Mouse (Mus musculus): Measurements from ENCODE around the gene Rab11fip5.

The Rab11fip5 gene

DNA sequence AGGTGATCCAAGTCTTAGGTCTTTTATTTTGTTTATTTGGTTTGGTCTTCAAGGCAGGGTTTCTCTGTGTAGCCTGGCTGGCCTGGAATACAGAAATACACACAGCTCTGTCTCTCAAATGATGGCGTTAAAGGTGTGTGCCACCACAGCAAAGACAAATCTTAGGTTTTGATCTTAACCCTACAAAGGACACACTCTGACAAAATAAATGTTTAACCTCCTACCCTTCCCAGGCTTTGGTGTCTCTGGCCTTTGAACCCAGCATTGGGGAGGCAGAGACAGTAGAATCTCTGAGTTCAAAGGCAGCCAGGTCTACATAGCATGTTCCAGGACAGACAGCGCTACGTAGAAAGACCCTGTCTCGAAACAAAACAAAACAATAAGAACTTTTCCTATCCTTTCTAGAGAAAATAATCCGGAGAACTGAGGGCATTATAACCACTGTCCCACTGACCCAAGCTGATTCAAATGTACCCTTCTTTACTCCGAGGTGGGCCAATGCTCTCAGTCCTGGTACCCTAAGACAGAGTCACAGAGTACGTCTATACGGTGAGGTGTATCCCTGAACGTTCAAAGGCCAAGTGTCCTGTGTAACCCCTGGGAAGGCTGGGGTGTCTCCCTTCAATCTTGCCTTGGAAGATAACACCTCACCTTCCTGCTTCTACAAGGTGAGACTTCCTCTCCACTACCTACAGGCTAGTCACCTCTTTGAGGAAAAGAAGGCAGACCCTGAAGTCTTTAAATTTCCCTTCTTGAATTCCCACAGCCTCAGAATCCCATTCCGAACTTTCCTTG is 1.2 kb downstream of the Rab11fip5 start:
- DNase-seq (ENCODE audit: low spot score in 2 of 2), result no peak

DNA sequence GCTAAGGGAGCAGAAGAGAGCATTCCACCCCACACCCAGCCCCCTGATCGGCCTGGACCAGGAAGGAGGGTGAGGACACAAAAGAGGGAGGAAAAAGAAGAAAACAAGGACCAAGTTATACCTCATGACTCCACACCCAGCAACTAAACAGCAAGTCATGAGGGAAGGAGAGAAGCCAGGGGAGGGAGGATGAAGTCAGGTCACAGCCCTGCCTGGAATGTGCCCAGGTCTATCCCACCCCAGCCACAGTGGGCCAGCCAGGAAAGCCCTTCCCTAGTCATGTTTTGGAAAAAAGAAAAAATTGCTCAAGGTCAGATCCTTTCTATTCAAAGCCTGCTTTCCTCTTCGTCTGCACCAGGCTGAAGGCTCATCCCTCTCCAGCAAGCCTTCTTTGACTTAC is 1.9 kb downstream of the Rab11fip5 start:
- DNase-seq (ENCODE audit: low spot score in 2 of 2), result no peak

DNA sequence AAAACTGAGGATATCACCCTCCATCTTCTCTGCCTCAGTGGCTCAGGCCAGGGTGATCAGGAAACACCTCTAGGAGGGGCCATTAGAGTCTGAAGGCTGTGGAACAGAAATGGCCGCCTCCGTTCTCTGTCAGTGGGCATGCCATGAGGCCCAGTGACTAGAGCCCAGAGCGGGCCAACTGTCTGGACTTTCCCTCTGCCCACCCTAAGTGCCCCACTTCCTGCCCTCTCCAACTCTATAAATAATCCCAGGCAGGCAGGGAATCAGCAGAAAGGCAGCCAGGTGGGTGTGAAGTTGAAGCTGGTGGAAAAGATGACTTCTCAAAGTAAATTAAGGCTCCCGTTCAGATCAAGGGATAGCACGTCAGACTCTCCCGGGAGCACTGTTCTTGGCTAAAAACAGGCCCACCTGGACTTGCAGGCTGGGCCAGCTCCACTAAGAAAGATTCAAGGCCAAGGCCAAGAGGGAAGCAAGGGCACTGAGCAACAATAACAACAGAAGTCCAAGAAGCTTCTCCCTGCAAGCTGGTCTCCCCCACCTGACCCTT is 2.5 kb downstream of the Rab11fip5 start:
- no peak for DNase-seq (ENCODE audit: low spot score in 2 of 2)

DNA sequence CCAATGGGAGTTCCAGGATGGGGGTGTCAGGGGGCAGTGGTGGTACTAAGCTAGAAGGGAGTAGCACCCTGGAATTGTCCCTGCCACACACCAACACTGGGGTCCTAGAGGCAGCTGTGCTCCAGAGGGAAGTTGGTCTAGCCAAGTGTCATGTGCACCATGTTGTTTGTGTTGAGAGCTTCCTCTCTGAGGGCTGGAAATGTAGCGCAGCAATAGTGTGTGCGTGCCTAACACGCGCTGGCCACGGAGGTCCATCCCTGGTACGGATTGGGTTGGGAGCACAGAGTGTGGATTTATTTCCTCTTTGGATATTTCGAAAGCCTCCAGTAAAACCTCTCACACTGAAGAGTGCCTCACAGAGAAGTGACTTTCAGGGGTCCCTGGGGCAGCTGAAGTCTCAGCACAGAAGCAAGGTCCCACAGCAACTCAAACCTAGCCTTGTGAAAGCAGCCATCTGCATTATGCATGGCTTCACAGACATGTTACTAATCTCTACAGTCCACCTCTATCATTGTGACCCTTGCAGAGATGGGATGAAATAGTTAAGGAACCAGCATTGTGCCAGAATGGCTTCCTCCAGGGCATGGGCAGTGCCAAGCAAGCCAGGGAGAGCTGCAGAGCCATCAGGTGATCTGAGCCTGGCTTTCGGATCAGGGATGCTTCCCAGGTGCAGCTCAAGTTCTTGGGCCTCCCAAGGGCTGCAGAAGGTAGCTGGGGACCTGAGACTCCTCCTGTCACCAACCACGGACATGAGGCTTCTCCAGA is 3.6 kb downstream of the Rab11fip5 start:
- DNase-seq (ENCODE audit: low spot score in 2 of 2), result no peak

DNA sequence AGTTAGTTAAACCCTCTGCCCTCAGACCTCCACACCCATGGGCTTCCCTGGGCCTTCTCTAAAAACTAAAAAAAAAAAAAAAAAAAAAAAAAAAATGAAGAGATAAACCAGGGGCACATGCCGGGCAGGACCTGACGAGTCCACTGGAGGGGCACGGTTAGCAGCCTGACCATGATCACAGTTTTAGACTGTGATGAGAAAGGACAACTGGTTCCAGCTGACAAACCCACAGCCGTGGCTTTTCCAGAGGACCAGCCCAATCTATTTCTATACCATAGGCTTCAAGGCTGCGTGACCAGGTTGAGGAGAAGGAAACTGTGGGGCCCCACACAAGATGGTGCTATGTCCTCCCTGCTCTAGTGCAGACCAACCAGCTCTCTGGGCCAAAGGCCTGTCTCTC is 4.4 kb downstream of the Rab11fip5 start:
- no peak for DNase-seq (ENCODE audit: low spot score in 2 of 2)

DNA sequence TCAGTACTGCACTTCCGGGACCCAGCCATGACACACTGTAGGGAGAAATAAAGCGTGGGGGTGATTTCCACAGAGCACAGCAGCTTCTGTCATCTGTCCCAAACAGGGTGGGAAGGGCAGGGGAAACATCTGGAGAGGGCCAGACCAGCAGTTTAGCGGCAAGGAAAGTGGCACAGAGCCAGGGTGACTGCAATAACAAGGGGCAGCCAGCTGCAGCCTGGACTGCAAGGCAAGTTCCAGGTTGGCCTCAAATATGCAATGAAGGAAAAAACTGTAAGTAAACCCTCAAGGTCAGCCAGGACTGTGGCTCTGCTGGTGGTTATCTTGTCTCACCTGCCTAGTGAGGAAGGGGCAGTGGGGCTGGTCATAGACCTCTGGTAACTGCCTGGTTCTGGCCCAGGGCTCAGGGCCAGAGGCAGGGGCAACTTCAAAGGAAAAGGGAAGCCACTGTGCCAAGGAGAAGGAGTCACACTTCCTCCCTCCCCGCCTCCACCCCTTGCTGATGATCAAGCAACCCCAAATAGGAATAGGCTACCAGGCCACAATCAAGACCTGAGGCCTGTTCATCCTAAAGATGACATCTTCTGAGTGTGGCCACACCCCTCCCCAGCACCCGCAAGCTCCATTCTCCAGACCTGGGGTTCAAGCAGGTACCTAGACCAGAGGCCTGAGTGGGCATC is 5.1 kb downstream of the Rab11fip5 start:
- DNase-seq (ENCODE audit: low spot score in 2 of 2), result peak; percentile 63 to 70

DNA sequence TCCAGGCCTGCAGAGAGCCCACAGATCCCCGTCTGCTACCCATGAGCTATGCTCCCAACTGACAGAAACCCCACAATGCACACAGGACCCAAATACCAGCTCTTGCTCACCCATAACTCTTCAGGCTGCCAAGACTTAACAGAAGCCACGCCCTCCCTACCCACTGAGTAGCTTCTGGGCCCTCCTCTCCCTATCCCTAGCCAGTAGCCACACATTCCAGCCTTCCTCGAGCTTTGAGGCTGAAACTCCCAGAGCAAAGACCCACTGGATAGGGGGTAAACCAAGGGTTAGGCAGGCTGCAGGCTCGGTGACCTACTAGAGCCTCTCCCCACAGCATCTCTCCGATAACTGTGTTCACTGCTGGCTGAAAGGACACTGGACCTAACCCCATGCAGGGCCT is 5.7 kb downstream of the Rab11fip5 start:
- DNase-seq (ENCODE audit: low spot score in 2 of 2), result no peak

DNA sequence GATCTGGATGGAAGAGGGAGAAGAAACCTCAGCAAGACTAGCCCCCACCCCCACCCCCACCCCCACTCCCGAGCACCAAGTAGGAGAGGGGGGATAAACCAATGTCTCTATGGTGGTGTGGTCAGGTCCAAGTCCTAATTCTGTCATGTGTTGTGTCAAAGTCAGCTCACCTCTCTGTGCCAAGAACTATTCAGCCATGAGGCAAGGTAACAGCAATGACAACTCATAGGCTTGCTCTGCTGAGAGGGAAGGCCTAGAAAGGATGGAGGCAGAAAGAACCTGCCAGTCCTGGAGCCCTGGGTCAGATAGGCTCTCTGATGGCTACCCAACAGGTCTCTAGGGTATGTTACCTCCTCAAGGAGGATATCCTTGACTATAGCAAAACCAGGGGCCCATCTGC is 6.3 kb downstream of the Rab11fip5 start:
- no peak for DNase-seq (ENCODE audit: low spot score in 2 of 2)

DNA sequence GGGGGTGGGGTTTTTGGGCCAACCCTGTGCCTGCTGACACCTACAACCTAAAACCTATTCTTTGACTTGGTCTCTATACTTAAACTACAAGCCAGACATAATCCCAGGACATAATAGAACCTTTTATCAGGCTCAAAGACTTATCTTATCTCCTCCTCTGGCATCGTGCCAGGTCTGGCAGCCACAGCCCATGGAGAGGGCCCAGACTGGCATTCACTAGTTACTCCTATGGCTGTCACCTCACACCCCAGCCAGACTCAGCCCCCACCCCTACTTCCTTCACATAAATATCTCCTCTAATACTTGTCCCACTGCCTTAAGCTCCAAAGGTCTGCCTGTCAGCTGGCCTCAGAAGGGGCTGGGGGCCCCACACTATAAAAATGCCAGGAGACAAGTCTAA is 8.0 kb downstream of the Rab11fip5 start:
- no peak for DNase-seq (ENCODE audit: low spot score in 2 of 2)

DNA sequence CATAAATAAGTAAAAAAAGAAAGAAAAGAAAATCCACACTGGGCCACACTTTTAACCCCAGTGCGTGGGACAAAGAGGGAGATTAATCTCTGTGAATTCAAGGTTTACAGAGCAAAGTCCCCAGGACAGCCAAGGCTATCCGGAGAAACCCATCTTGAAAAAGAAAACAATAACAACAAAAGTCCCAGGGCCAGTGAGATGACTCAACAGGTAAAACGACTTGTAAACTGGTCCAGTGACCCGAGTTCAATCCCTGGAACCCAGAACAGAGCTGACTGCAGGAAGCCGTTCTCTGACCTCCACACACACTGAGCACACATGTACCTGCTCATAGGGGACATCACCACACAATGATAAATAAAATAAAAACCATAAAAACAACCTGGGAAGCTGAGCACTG is 10.0 kb downstream of the Rab11fip5 start:
- DNase-seq (ENCODE audit: low spot score in 2 of 2), result no peak

DNA sequence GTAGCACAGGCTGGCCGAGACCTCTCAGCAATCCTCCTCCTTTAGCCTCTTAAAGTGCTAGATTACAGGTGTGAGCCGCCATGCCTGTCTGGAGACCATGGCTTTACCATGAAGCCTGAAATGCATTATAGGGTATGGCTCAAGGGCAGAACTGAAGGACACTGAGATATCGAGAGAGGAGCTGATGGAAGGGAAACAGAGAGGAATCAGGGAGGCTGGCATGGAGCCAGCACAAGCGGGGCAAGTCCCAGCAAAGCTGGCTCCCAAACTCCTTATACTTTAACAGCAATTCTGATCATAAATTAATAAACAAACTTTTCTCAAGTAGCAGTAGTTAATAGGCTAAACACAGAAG is 10.6 kb downstream of the Rab11fip5 start:
- DNase-seq (ENCODE audit: low spot score in 2 of 2), result no peak

DNA sequence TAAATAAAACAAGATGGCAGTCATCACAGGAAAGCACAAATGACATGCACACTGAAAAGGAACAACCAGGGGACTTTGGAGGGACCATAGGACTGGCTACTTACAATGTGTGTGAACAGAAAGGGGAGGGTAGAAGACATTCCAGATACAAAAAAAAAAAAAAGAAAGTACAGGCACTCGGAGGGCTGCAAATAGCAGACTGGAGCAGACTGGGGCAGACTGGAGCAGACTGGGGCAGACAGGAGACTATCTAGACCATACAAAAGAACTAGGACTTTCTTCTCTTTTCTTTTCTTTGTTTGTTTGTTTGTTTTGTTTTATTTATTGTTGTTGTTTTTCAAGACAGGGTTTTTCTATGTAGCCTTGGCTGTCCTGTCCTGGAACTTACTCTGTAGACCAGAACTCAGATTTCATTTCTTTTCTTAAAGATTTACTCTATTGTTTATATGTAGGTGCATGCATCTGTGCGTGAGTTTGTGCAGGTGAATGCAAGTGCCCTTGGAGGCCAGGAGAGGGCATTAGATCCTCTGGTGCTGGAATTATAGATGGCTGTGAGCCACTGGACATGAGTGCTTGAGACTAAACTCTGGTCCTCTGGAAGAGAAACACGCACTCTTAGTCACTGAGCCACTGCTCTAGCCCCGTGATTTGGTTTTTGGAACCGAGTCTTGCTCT is 11.1 kb downstream of the Rab11fip5 start:
- DNase-seq (ENCODE audit: low spot score in 2 of 2), result no peak

DNA sequence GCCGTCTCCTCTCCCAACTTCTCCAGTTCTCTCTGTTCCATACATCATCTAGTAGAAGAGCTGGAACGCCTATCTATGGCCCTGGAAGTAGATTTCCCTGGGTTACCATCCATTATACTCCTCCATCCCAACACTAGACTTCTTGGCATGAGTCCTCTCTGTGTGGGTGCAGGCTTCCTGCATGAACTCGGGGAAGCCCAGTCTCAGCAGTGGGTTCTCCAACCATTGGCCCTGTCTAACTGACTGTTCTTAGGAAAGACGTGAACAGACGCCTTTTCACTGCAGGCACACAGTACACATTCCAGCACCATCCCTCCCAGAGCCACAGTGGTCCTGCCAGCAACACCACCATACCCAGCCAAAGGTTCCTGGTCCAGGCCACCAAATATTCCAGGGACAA is 11.8 kb downstream of the Rab11fip5 start:
- no peak for DNase-seq (ENCODE audit: low spot score in 2 of 2)

DNA sequence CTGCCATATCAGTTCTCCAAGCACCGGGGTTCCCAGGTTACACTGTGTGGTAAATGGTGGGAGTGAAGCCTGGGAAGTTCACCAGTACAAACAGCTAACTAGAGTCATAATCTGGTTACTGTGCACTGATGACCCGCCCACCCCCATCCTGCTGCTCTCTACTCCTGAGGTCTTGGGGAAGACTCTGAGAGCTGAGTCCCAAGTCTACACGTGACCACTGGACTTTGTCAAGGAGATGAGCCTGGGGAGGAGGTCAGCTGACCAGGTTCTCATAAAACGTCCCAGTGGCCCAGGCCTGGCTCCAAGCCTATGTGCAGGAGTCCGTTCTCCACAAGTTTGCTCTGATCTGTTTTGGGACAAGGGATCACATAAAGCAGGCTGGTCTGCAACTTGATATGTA is 14.1 kb downstream of the Rab11fip5 start:
- DNase-seq (ENCODE audit: low spot score in 2 of 2), result no peak

DNA sequence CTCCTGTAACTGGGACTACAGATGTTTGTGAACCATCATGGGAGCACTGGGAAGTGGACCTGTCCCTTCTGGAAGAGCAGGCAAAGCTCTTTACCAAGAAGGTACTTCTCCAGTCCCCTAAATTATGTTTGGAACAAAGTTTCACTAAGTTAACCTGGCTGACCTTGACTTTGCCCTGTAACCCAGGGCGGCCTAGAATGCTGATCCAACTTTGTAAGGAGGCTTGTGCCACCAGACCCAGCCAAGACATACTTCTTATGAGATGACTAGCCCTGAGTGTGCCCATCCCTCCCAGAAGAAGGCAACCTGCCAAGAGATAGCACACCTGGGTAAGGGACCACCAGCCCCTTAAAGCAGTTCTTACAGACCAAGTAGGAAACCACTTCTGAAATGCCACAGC is 15.6 kb downstream of the Rab11fip5 start:
- no peak for DNase-seq (ENCODE audit: low spot score in 2 of 2)

DNA sequence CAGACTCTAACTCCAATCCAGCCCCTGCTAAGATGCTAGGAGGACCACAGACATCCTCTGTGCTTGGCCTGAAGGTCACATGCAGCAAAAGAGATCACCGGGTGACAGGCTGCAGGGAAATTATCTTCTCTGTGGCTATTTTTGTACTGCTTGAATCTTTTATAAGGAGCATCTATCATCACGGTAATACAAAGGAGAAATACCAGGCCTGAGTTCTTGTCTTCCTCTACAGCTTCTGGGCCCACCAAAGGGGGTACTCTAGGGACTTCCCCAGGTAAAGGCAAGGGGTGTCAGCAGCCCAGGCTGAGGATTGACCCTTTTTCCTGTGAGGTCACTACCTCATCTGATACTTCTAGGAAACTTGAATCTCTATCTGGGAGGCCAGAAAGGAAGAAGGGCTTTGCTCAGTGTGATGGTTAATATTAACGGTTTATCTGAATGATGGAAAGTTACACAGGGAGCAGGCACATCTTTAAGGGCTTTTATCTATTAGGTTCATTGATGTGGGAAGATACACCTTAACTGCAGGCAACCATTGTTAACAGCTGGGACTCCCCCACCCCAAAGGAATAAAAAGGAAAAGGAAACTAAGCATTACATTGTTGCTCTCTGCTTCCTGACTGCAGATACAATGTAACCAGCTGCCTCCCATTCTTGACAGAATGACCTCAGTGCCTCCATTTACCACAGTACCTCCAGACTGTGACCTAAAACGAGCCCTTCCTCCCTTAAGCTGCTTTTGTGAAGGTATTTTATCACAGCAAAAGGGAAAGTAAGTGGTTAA is 17.6 kb downstream of the Rab11fip5 start:
- DNase-seq (ENCODE audit: low spot score in 2 of 2), result no peak

DNA sequence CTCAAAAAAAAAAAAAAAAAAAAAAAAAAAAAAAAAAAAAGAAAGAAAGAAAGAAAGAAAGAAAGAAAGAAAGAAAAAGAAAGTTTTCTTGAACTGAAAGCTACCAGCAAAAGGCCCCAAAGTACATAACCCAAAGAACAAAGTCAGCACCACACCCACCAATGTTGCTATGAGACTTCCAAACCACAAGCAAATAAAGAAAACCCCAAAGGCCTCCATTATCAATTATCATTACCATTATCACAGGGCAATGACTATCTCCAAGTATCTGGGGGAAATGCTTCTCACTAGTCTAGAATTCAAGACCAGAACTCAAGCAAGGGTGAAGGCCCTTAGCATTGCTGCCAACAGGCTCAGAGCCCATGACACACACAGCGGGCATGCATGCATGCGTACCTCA is 18.7 kb downstream of the Rab11fip5 start:
- DNase-seq (ENCODE audit: low spot score in 2 of 2), result no peak

DNA sequence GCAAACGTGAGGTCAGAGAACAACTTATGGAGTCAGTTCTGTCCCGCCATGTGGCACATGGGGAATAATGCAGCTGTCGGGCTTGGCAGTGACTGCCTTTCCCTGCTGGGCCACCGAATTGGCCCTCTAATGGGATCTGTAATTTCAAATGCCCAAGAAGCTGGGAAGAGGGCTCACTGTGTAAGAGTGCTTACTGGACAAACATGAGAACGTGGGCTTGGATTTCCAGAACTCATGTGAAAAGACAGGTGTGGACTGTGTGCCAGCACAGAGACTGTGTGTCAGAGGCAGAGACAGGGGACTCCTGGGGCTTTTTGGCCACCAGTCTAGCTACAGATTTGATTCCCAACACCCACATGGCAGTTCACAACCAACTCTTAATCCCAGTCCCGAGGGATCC is 19.7 kb downstream of the Rab11fip5 start:
- DNase-seq (ENCODE audit: low spot score in 2 of 2), result peak in 1 of 2 experiments; percentile 21

DNA sequence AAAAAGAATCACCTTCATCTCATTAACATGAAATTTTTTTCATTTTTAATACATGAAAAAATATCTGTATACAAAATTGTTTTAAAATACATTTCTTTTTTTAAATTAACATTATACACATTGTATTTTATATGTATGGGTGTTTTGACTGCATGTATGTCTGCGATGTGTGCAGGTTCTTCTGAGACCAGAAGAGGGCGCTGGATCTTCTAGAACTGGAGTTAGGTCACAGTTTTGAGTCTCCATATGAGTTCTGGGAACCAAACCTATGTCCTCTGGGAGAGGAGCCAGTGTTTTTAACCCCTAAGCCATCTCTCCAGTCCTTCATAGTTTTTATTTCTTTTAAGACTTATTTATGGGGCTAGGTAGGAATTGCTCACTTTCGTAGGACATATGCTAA is 20.7 kb downstream of the Rab11fip5 start:
- DNase-seq (ENCODE audit: low spot score in 2 of 2), result no peak

DNA sequence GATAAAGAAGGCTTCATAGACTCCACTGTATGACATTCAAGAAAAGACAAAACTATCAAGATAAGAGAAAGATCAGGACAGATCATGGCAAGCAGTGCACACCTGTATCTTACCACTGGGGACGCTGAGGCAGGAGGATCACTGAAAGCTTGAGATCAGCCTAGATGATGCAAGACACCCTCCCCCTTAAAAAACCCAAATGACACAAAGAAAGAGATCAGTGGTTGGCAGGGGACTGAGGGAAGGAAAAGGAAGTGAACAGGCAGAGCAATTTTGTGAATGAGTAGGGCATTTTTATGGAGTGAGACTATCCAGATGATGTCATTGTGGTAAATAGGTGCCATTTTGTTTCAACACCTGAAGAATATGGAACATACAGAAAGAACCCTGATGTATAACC is 24.3 kb downstream of the Rab11fip5 start:
- no peak for DNase-seq (ENCODE audit: low spot score in 2 of 2)

DNA sequence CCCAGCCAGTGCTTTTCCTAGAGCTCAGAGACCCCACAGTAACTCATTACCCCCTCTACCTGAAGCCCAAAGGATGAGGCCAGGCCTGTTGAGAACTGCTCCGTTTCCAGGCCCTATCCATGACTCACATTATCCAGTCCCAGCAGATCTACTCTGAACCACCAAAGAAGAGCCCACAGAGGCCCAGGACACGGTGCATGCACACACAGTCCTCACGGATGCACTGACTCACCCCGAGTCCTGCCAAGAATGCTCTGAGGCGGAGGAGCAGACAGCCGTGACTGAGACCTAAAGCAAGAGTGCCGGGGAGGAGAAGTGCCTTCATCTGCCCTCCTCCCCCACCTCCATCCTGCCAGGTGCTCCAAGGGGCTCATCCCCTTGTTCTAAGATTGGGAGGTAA is 25.2 kb downstream of the Rab11fip5 start:
- DNase-seq (ENCODE audit: low spot score in 2 of 2), result peak in 1 of 2 experiments; percentile 26
